Comparison of ENCODE assay signal across 22 mouse cellular contexts in genomic region chr2:44622471-44622870, GRCm38 (mm10).
DNase-seq lines count a peak whose midpoint lies in the region; ATAC-seq and TF ChIP-seq lines count a peak whose summit lies in the region.
"Had no signal": no experiment of that assay in that cellular context is flagged by ENCODE, and none has a peak within 500 bp of the region (broad histone marks: within the 10 kb centered on the region; RNA-seq: fewer than 3 reads in every experiment).

No protein-coding gene starts in this region.

- no peaks in the 10 kb centered on the region for H3K4me1 ChIP-seq in forebrain, postnatal 0 days (ENCODE audit: insufficient read depth)
- H3K4me1 ChIP-seq in forebrain, embryonic 14.5 days (ENCODE audit: control insufficient read depth, insufficient read depth, low read length), result no peaks in the 10 kb centered on the region
- H3K4me1 ChIP-seq: embryonic facial prominence, embryonic 10.5 days; embryonic facial prominence, embryonic 12.5 days had no signal

- no peak for DNase-seq in forebrain, postnatal 0 days
- no peak for DNase-seq in forebrain, embryonic 14.5 days (ENCODE audit: low spot score)
- DNase-seq in layer of hippocampus, adult 2 months (ENCODE audit: low spot score in 2 of 2), result no peak
- DNase-seq in layer of hippocampus, adult 8-10 months (ENCODE audit: low spot score in 2 of 2), result no peak
- peak; percentile 45 for DNase-seq in brain, adult 2 months (ENCODE audit: low read depth, low spot score)
- no peak for DNase-seq in Muller cell, postnatal 12 days (ENCODE audit: inconsistent ontology term)
- DNase-seq: adrenal gland, adult 2 months; adrenal gland, postnatal 10 days; adrenal gland, postnatal 25 days; B cell, adult 2 months; cerebellum, adult 11-12 months; cerebellum, adult 2 months; cerebellum, adult 9-10 months; cerebellum, postnatal 10 days; cerebellum, postnatal 25 days had no signal

- H3K9ac ChIP-seq in forebrain, postnatal 0 days, result no peak overlapping the region
- H3K9ac ChIP-seq in forebrain, embryonic 14.5 days (ENCODE audit: low read length), result no peak overlapping the region
- H3K9ac ChIP-seq: embryonic facial prominence, embryonic 12.5 days; forebrain, embryonic 13.5 days had no signal

- ATAC-seq in forebrain, postnatal 0 days, result peak; percentile 58
- no peak for ATAC-seq in forebrain, embryonic 14.5 days
- ATAC-seq: CD4-positive, CD25-positive, alpha-beta regulatory T cell, adult 4 months; forebrain, embryonic 13.5 days; forebrain, embryonic 16.5 days had no signal

- TF ChIP-seq CTCF in forebrain, postnatal 0 days (IDR thresholded peaks at IDR 0.05; ENCODE audit: low read depth), result no peak
- TF ChIP-seq CTCF in layer of hippocampus, adult 2 months (conservative IDR thresholded peaks at IDR 0.05), result no peak

- H3K27ac ChIP-seq in forebrain, postnatal 0 days (ENCODE audit: low read depth, low read length), result no peak overlapping the region
- no peak overlapping the region for H3K27ac ChIP-seq in forebrain, embryonic 14.5 days (ENCODE audit: low read depth, low read length)
- peak overlapping the region; percentile 81 for H3K27ac ChIP-seq in layer of hippocampus, adult 2 months
- H3K27ac ChIP-seq: embryonic facial prominence, embryonic 10.5 days; embryonic facial prominence, embryonic 12.5 days; forebrain, embryonic 13.5 days had no signal

- 82% methylated on average over 3 of the region's 3 CpGs for WGBS in forebrain, postnatal 0 days
- 95% methylated on average over 3 of the region's 3 CpGs for WGBS in forebrain, embryonic 14.5 days

- H3K9me3 ChIP-seq in forebrain, postnatal 0 days (ENCODE audit: low read length), result no peaks in the 10 kb centered on the region
- no peaks in the 10 kb centered on the region for H3K9me3 ChIP-seq in forebrain, embryonic 14.5 days (replicated peaks; ENCODE audit: control insufficient read depth, low read length)
- H3K9me3 ChIP-seq: embryonic facial prominence, embryonic 10.5 days; embryonic facial prominence, embryonic 12.5 days; forebrain, embryonic 13.5 days; G1E had no signal

- no peaks in the 10 kb centered on the region for H3K36me3 ChIP-seq in forebrain, postnatal 0 days (ENCODE audit: insufficient read depth)
- no peaks in the 10 kb centered on the region for H3K36me3 ChIP-seq in forebrain, embryonic 14.5 days (ENCODE audit: control insufficient read depth, insufficient read depth, low read length)
- H3K36me3 ChIP-seq: embryonic facial prominence, embryonic 10.5 days; embryonic facial prominence, embryonic 12.5 days; G1E had no signal

- H3K4me2 ChIP-seq in forebrain, postnatal 0 days (ENCODE audit: low read depth), result no peak overlapping the region
- H3K4me2 ChIP-seq in forebrain, embryonic 14.5 days (ENCODE audit: low read length), result no peak overlapping the region
- H3K4me2 ChIP-seq: embryonic facial prominence, embryonic 12.5 days; forebrain, embryonic 13.5 days had no signal

- no peaks in the 10 kb centered on the region for H3K27me3 ChIP-seq in forebrain, postnatal 0 days (ENCODE audit: insufficient read depth, low read length)
- no peaks in the 10 kb centered on the region for H3K27me3 ChIP-seq in forebrain, embryonic 14.5 days (replicated peaks; ENCODE audit: control insufficient read depth, insufficient read depth, low read length)
- H3K27me3 ChIP-seq: CH12.LX; embryonic facial prominence, embryonic 12.5 days; forebrain, embryonic 13.5 days had no signal

- no peak overlapping the region for H3K4me3 ChIP-seq in forebrain, postnatal 0 days (ENCODE audit: low read depth, low read length)
- no peak overlapping the region for H3K4me3 ChIP-seq in forebrain, embryonic 14.5 days (ENCODE audit: low read depth, low read length)
- H3K4me3 ChIP-seq in layer of hippocampus, adult 2 months, result no peak overlapping the region
- H3K4me3 ChIP-seq: embryonic facial prominence, embryonic 10.5 days; embryonic facial prominence, embryonic 12.5 days; forebrain, embryonic 13.5 days had no signal
